Mouse (Mus musculus) midbrain, embryonic 16.5 days (tissue): ENCODE results near the gene Arpin. TPM values are rescaled to one million over a fixed set of nuclear protein-coding genes. Genes with fewer than 3 reads are reported as not detected.

Source experiments
- ATAC-seq: fragments of 200-750 bp; cut with Nextera tagmentation; 2 replicates; pipeline ENCODE4 v1.8.0; 2017; ENCODE audit warnings: moderate TSS enrichment
- H3K27ac ChIP-seq: fragments of 300-500 bp; sonication (generic); 2 replicates; pipeline ENCODE4 v1.5.1; 2014; ENCODE audit warnings: mild to moderate bottlenecking, low read length, mixed read lengths
- H3K27me3 ChIP-seq: fragments of 300-500 bp; sonication (generic); 2 replicates; pipeline ENCODE4 v1.6.1; 2014; ENCODE audit warnings: low read depth, low read length, mixed read lengths; ENCODE audit not compliant: control insufficient read depth, insufficient read depth
- H3K36me3 ChIP-seq: fragments of 300-500 bp; sonication (generic); 2 replicates; pipeline ENCODE4 v1.6.1; 2014; ENCODE audit warnings: mild to moderate bottlenecking, low read length, moderate library complexity, mixed read lengths; ENCODE audit not compliant: control insufficient read depth, insufficient read depth
- H3K4me1 ChIP-seq: fragments of 300-500 bp; sonication (generic); 2 replicates; pipeline ENCODE4 v1.6.1; 2014; ENCODE audit warnings: mild to moderate bottlenecking, low read length, mixed read lengths; ENCODE audit not compliant: control insufficient read depth, insufficient read depth
- H3K4me2 ChIP-seq: fragments of 300-500 bp; sonication (generic); 2 replicates; pipeline ENCODE4 v1.6.1; 2014; ENCODE audit warnings: mild to moderate bottlenecking, low read length, mixed read lengths
- H3K4me3 ChIP-seq: fragments of 300-500 bp; sonication (generic); 2 replicates; pipeline ENCODE4 v1.5.1; 2014; ENCODE audit warnings: low read depth, mild to moderate bottlenecking, low read length, moderate library complexity, mixed read lengths
- H3K9ac ChIP-seq: fragments of 300-500 bp; sonication (generic); 2 replicates; pipeline ENCODE4 v1.6.1; 2014; ENCODE audit warnings: low read depth, low read length, mixed read lengths
- H3K9me3 ChIP-seq: fragments of 300-500 bp; sonication (generic); replicated peaks from 2 replicates; pipeline ENCODE4 v1.6.1; 2014; ENCODE audit warnings: mild to moderate bottlenecking, low read length, mixed read lengths; ENCODE audit not compliant: control insufficient read depth, poor library complexity, severe bottlenecking
- WGBS: fragments of 180-500 bp; shearing (Covaris S2); extraction: QIAGEN DNeasy Blood & Tissue Kit; methylation state at CpG from one replicate; pipeline ENCODE4 v1.1.7; 2014; 5-methylcytosine and 5-hydroxymethylcytosine counted together
- microRNA-seq: library from miRNA; unstranded; fragments of <30 nt; microRNA quantifications from one replicate; pipeline ENCODE4, GENCODE M21; 2017
- polyA plus RNA-seq: library from polyadenylated mRNA; unstranded; fragments of >200 nt; fragmentation: Nextera tagmentation; extraction: Ambion mirVana; gene quantifications from 2 replicates; pipeline ENCODE4 v1.2.1, GENCODE M21; 2015

Gene Arpin
- polyA plus RNA-seq, 1 experiment from 2014 or later = 21.2 TPM

DNA sequence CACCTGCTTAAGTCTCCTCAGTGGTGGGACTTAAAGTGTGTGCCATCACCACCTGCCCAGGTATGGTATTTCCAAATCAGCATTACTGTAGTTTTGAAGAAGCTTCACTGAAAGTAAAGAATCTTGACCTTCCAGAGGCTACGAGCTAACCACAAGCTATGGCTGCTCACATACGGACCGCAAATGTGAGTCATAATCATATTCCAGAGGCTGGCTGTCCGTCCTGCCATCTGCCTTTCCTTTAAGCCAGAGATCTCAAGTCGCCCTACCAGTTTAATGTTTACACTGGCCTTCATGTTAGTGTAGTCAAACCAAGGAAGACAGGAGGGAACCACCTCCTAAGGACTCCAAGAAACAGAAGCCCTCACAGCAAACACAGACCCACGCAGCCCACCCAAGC is 53.3 kb downstream of the Arpin start:
- Histone ChIP-seq H3K4me1 (no peaks in the 10 kb centered on the region), H3K4me2 (no peak overlapping the region), H3K27me3 (no peaks in the 10 kb centered on the region), H3K9me3 (no peaks in the 10 kb centered on the region), H3K36me3 (peaks cover 27% of the 10 kb centered on the region), H3K27ac (no peak overlapping the region), H3K9ac (no peak overlapping the region), H3K4me3 (no peak overlapping the region)
- WGBS = 96% methylated on average over 6 of the region's 6 CpGs
- ATAC-seq = no peak

DNA sequence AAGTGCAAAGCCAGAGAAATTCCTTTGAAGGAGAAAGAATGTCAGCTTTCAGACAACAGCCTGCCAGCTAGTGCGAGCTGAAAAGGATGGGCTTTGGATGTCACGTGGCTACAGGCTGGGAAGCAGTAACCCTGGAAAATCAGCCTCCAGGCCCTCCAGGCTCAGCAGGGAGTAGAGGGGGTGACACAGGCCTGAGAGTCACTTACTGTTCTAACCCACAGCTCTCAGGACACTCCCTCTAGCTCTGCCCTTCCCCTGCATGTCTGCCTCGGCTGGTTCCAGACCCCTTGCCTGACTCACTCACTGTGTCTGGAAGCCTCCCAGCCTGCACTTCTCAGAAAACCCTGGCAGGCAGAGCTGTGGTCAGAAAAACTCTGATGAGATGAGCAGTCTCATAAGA is 54.2 kb downstream of the Arpin start:
- Histone ChIP-seq H3K27me3 (no peaks in the 10 kb centered on the region), H3K4me1 (no peaks in the 10 kb centered on the region), H3K4me2 (no peak overlapping the region), H3K27ac (no peak overlapping the region), H3K4me3 (no peak overlapping the region), H3K9me3 (no peaks in the 10 kb centered on the region), H3K36me3 (peaks cover 27% of the 10 kb centered on the region), H3K9ac (no peak overlapping the region)
- WGBS = 36% methylated on average over 3 of the region's 3 CpGs
- no peak for ATAC-seq

DNA sequence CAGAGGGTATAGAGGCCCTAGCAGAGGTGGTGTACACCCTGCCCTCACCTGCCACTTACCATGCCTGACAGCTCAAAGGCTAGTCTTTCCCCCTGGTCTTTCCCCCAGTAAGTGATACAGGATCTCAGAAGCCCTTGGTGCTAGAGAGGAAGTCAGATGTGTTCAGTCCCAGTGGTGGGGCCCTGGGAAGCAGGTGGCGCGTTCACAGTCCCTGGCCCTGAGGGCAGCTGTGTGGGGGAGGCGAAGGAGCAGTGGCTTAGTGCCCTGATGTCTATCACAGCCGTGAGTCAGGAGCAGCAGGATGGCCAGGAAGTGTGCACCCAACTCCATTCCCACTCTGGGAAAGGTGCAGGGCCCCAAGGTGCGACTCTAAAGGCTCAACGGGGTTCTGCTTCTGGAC is 55.1 kb downstream of the Arpin start:
- ATAC-seq = no peak
- no peak overlapping the region for H3K9ac ChIP-seq
- no peaks in the 10 kb centered on the region for H3K9me3 ChIP-seq
- H3K36me3 ChIP-seq = peaks cover 21% of the 10 kb centered on the region
- no peak overlapping the region for H3K27ac ChIP-seq
- H3K27me3 ChIP-seq = no peaks in the 10 kb centered on the region
- no peak overlapping the region for H3K4me3 ChIP-seq
- no peaks in the 10 kb centered on the region for H3K4me1 ChIP-seq
- H3K4me2 ChIP-seq = no peak overlapping the region
- WGBS = 89% methylated on average over 6 of the region's 6 CpGs

- WGBS = 82% methylated on average over 2 of the region's 2 CpGs
- H3K9ac ChIP-seq = no peak overlapping the region
- H3K4me2 ChIP-seq = no peak overlapping the region
- H3K4me3 ChIP-seq = no peak overlapping the region
- H3K9me3 ChIP-seq = no peaks in the 10 kb centered on the region
- H3K27ac ChIP-seq = no peak overlapping the region
- ATAC-seq = no peak
- no peaks in the 10 kb centered on the region for H3K4me1 ChIP-seq
- no peaks in the 10 kb centered on the region for H3K27me3 ChIP-seq
- H3K36me3 ChIP-seq = peaks cover 18% of the 10 kb centered on the region
Measured at GRCm38 (mm10) chr7:79878455-79879025, 56.6 kb downstream of the Arpin start.

Small RNAs within 50 kb of the gene (microRNA-seq; reads per million reads assigned to microRNA genes)
- not detected for gene Gm24541

Other genes starting within 250 kb of the Arpin start
- 1.3 and 1.9 TPM in 2 replicates for gene Kif7, start 219.6 kb downstream of the Arpin start, polyA plus RNA-seq
- 0.22 and 0.24 TPM in 2 replicates for gene Plin1, start 202.5 kb downstream of the Arpin start, polyA plus RNA-seq
- 12.7 and 13.9 TPM in 2 replicates for gene Pex11a, start 192.2 kb downstream of the Arpin start, polyA plus RNA-seq
- gene Wdr93, start 192.2 kb downstream of the Arpin start, polyA plus RNA-seq = 0.33 and 0.50 TPM in 2 replicates
- gene Mesp1, start 141.6 kb downstream of the Arpin start, polyA plus RNA-seq = 0.16 and 0.29 TPM in 2 replicates
- 0.97 and 1.4 TPM in 2 replicates for gene Mesp2, start 124.6 kb downstream of the Arpin start, polyA plus RNA-seq
- gene Anpep, start 74.3 kb downstream of the Arpin start, polyA plus RNA-seq = 3.2 and 3.4 TPM in 2 replicates
- 49.7 and 54.6 TPM in 2 replicates for gene Ap3s2, start 14.7 kb downstream of the Arpin start, polyA plus RNA-seq
- gene Zfp710, start 89.5 kb upstream of the Arpin start, polyA plus RNA-seq = 15.0 and 15.8 TPM in 2 replicates
- gene Idh2, start 180.0 kb upstream of the Arpin start, polyA plus RNA-seq = 210 and 224 TPM in 2 replicates